Mouse (Mus musculus) A20 (cell line): ENCODE measurements around the gene Ttc23.
A peak's percentile ranks its signal among the peaks of the same experiment; 100 is the strongest.

Experiments
- DNase-seq: peaks from one replicate; pipeline ENCODE4 v3.0.0-alpha.2; 2011; ENCODE audit warnings: low read depth, low spot score

The Ttc23 gene

GRCm38 (mm10) chr7:67741706-67742105 is 94.5 kb downstream of the Ttc23 start:
- DNase-seq = no peak

GRCm38 (mm10) chr7:67747731-67748305 is 100.6 kb downstream of the Ttc23 start:
- no peak for DNase-seq

GRCm38 (mm10) chr7:67749441-67750239 is 102.4 kb downstream of the Ttc23 start:
- DNase-seq = no peak

GRCm38 (mm10) chr7:67754606-67755005 is 107.4 kb downstream of the Ttc23 start:
- DNase-seq = no peak

- DNase-seq = no peak
Observed at GRCm38 (mm10) chr7:67755366-67755765, 108.2 kb downstream of the Ttc23 start.

- DNase-seq = no peak
Observed at GRCm38 (mm10) chr7:67756636-67757035, 109.4 kb downstream of the Ttc23 start.

GRCm38 (mm10) chr7:67758506-67758857 is 111.3 kb downstream of the Ttc23 start:
- no peak for DNase-seq

- no peak for DNase-seq
Observed at GRCm38 (mm10) chr7:67758858-67759628, 111.8 kb downstream of the Ttc23 start.

GRCm38 (mm10) chr7:67759629-67759995 is 112.4 kb downstream of the Ttc23 start, which contains the start of gene Synm:
Gene Synm (minus strand): TSS chr7:67759742.
- DNase-seq = peak; percentile 56

GRCm38 (mm10) chr7:67763625-67764024 is 116.4 kb downstream of the Ttc23 start:
- no peak for DNase-seq

GRCm38 (mm10) chr7:67768125-67768524 is 120.9 kb downstream of the Ttc23 start:
- DNase-seq = no peak

- DNase-seq = no peak
Observed at GRCm38 (mm10) chr7:67769487-67769886, 122.3 kb downstream of the Ttc23 start.

GRCm38 (mm10) chr7:67772231-67772630 is 125.0 kb downstream of the Ttc23 start:
- no peak for DNase-seq

- DNase-seq = no peak
Observed at GRCm38 (mm10) chr7:67775623-67776022, 128.4 kb downstream of the Ttc23 start.

GRCm38 (mm10) chr7:67776636-67777305 is 129.6 kb downstream of the Ttc23 start:
- DNase-seq = peak; percentile 30

- no peak for DNase-seq
Observed at GRCm38 (mm10) chr7:67787861-67788260, 140.7 kb downstream of the Ttc23 start.

GRCm38 (mm10) chr7:67788713-67789112 is 141.5 kb downstream of the Ttc23 start:
- DNase-seq = peak; percentile 55

GRCm38 (mm10) chr7:67791256-67791655 is 144.0 kb downstream of the Ttc23 start:
- no peak for DNase-seq

GRCm38 (mm10) chr7:67793449-67793848 is 146.2 kb downstream of the Ttc23 start:
- DNase-seq = no peak

GRCm38 (mm10) chr7:67797065-67797464 is 149.9 kb downstream of the Ttc23 start:
- DNase-seq = no peak

GRCm38 (mm10) chr7:67798476-67798875 is 151.3 kb downstream of the Ttc23 start:
- DNase-seq = no peak

GRCm38 (mm10) chr7:67800547-67800946 is 153.3 kb downstream of the Ttc23 start:
- no peak for DNase-seq
